ENCODE assay signal across 21 mouse cellular contexts in the genomic region with DNA sequence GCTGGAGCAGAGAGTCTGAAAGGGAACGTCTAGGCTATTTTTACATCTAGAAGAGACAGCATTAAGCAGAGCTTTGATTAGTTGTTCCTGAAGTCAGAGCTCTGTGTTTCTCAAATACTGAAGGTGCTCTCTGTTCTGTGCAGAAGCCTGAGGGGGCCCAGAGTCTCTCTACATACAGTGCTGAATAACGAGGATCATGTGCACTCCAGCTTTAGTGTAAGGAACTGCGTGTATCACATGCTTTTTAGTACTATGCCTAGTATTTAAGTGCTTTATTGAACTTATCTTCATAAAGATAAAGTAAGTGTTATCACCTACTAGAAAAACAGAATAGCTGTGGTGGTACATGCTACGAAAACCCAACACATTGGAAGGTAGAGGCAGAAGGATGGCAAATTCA.
"Had no signal": no experiment of that assay in that cellular context is flagged by ENCODE, and none has a peak within 500 bp of the region (broad histone marks: within the 10 kb centered on the region; RNA-seq: fewer than 3 reads in every experiment).

No protein-coding gene starts in this region.

- H3K9me3 ChIP-seq: heart, embryonic 10.5 days; hindbrain, embryonic 12.5 days; hindbrain, embryonic 15.5 days; limb, embryonic 10.5 days; limb, embryonic 12.5 days had no signal

- ATAC-seq: hindbrain, postnatal 0 days; liver, embryonic 12.5 days had no signal

- H3K4me1 ChIP-seq: heart, embryonic 10.5 days; heart, embryonic 12.5 days; hindbrain, embryonic 12.5 days; hindbrain, embryonic 15.5 days; limb, embryonic 10.5 days; limb, embryonic 12.5 days; liver, embryonic 12.5 days had no signal

- H3K4me2 ChIP-seq: heart, embryonic 12.5 days; hindbrain, embryonic 12.5 days; hindbrain, embryonic 15.5 days; limb, embryonic 12.5 days; liver, embryonic 12.5 days had no signal

- H3K27me3 ChIP-seq: heart, embryonic 12.5 days; hindbrain, embryonic 12.5 days; hindbrain, embryonic 15.5 days; limb, embryonic 12.5 days; liver, embryonic 12.5 days had no signal

- H3K36me3 ChIP-seq: heart, embryonic 10.5 days; heart, embryonic 12.5 days; hindbrain, embryonic 12.5 days; hindbrain, embryonic 15.5 days; limb, embryonic 10.5 days; limb, embryonic 12.5 days; liver, embryonic 12.5 days had no signal

- H3K4me3 ChIP-seq: heart, embryonic 10.5 days; heart, embryonic 12.5 days; hindbrain, embryonic 12.5 days; hindbrain, embryonic 15.5 days; layer of hippocampus, adult 2 months; left cerebral cortex, adult 2 months; limb, embryonic 10.5 days; limb, embryonic 12.5 days; liver, embryonic 12.5 days had no signal

- H3K27ac ChIP-seq: heart, embryonic 10.5 days; hindbrain, embryonic 12.5 days; hindbrain, embryonic 15.5 days; hindbrain, postnatal 0 days; layer of hippocampus, adult 2 months; left cerebral cortex, adult 2 months; limb, embryonic 10.5 days; limb, embryonic 12.5 days; liver, embryonic 12.5 days; liver, embryonic 14.5 days had no signal

- DNase-seq: gastrocnemius, postnatal 14 days; heart, adult 18-20 months; heart, postnatal 10 days; kidney, adult 18-20 months; kidney, adult 8-10 months; kidney, postnatal 10 days; kidney, postnatal 25 days; kidney, postnatal 4 days; liver; lung, adult 18-20 months had no signal

- H3K9ac ChIP-seq: heart, embryonic 12.5 days; hindbrain, embryonic 12.5 days; hindbrain, embryonic 15.5 days; limb, embryonic 12.5 days; liver, embryonic 12.5 days; liver, embryonic 14.5 days had no signal
